Mouse (Mus musculus) gastrocnemius, postnatal 14 days (tissue): ENCODE measurements around the gene Fam129a. TPM values are rescaled to one million over a fixed set of nuclear protein-coding genes. Genes with fewer than 3 reads are reported as not detected.
"Not testable (repeated sequence)": the region's sequence is repeated elsewhere in the genome, so short reads cannot be mapped to it uniquely, and the experiment has no call there.

Experiments used
- DNase-seq: peaks from one replicate; pipeline ENCODE4 v3.0.0; 2021; ENCODE audit warnings: mixed read lengths
- intact Hi-C: fragments of 180-260 bp; cut with DNase I; formaldehyde crosslinking; loops from one replicate; pipeline ENCODE4 v1.15.1; 2025; ENCODE audit warnings: low total_unique reads
- total RNA-seq, 2 experiments: library from RNA; stranded (reverse); gene quantifications; 2 replicates each; pipeline ENCODE4 v1.2.3; 2021

The Fam129a gene
- total RNA-seq, 2 experiments from 2014 or later = 25.0 to 29.4 TPM

- DNase-seq = no peak
- intact Hi-C loops = no loop called here
Measured at GRCm38 (mm10) chr1:151716024-151716710, 145.2 kb downstream of the Fam129a start.

- intact Hi-C loops = no loop called here
- DNase-seq = no peak
Measured at GRCm38 (mm10) chr1:151717624-151718023, 146.6 kb downstream of the Fam129a start.

GRCm38 (mm10) chr1:151718575-151718974 is 147.6 kb downstream of the Fam129a start:
- intact Hi-C loops = no loop called here
- DNase-seq = no peak

- DNase-seq = no peak
- intact Hi-C loops = no loop called here
Measured at GRCm38 (mm10) chr1:151719911-151720310, 148.9 kb downstream of the Fam129a start.

- intact Hi-C loops = no loop called here
- no peak for DNase-seq
Measured at GRCm38 (mm10) chr1:151720566-151720965, 149.6 kb downstream of the Fam129a start.

GRCm38 (mm10) chr1:151721357-151721983 is 150.5 kb downstream of the Fam129a start:
- intact Hi-C loops = no loop called here
- no peak for DNase-seq

GRCm38 (mm10) chr1:151723771-151724170 is 152.8 kb downstream of the Fam129a start:
- no peak for DNase-seq
- intact Hi-C loops = no loop called here

- no peak for DNase-seq
- intact Hi-C loops = no loop called here
Measured at GRCm38 (mm10) chr1:151725590-151725989, 154.6 kb downstream of the Fam129a start.

- intact Hi-C loops = no loop called here
- DNase-seq = no peak
Measured at GRCm38 (mm10) chr1:151726358-151726757, 155.4 kb downstream of the Fam129a start.

- DNase-seq = no peak
- intact Hi-C loops = no loop called here
Measured at GRCm38 (mm10) chr1:151728141-151728540, 157.2 kb downstream of the Fam129a start.

GRCm38 (mm10) chr1:151737146-151737545 is 166.2 kb downstream of the Fam129a start:
- intact Hi-C loops = no loop called here
- no peak for DNase-seq

GRCm38 (mm10) chr1:151741199-151741621 is 170.2 kb downstream of the Fam129a start:
- intact Hi-C loops = no loop called here
- DNase-seq = no peak

GRCm38 (mm10) chr1:151749894-151750293 is 178.9 kb downstream of the Fam129a start:
- intact Hi-C loops, DNase-seq: not testable (repeated sequence)

GRCm38 (mm10) chr1:151752946-151753345 is 182.0 kb downstream of the Fam129a start:
- intact Hi-C loops = no loop called here

GRCm38 (mm10) chr1:151753374-151753929 is 182.5 kb downstream of the Fam129a start:
- DNase-seq = no peak
- intact Hi-C loops = no loop called here

More at GRCm38 (mm10) chr1:151752946-151753345, 182.0 kb downstream of the Fam129a start:
- no peak for DNase-seq

- no peak for DNase-seq
- intact Hi-C loops = no loop called here
Measured at GRCm38 (mm10) chr1:151754028-151754489, 183.1 kb downstream of the Fam129a start.

GRCm38 (mm10) chr1:151754881-151755659 is 184.1 kb downstream of the Fam129a start, which contains the start of gene Edem3:
Edem3 (plus strand) TSS chr1:151755371.
- intact Hi-C loops = no loop called here
- peak; percentile 99 for DNase-seq

- intact Hi-C loops = no loop called here
- DNase-seq = peak; percentile 50
Measured at GRCm38 (mm10) chr1:151755660-151756424, 184.9 kb downstream of the Fam129a start.

- intact Hi-C loops = no loop called here
- DNase-seq = no peak
Measured at GRCm38 (mm10) chr1:151756425-151756728, 185.4 kb downstream of the Fam129a start.
